Mouse (Mus musculus): ENCODE data around the gene Ppp4r1.

- TF ChIP-seq POLR2A (IDR thresholded peaks at IDR 0.05; ENCODE audit: insufficient read depth, low read depth, low read length) (no peak), CTCF (IDR thresholded peaks at IDR 0.05; ENCODE audit: insufficient read depth, low read depth, low read length) (no peak)
Measured at GRCm38 (mm10) chr17:65748997-65749396, 33.4 kb upstream of the Ppp4r1 start.
